Mouse (Mus musculus): ENCODE measurements around the gene Spag7. TPM values are rescaled to one million over a fixed set of nuclear protein-coding genes. Genes with fewer than 3 reads are reported as not detected.

Spag7 gene
- polyA plus RNA-seq, 1 experiment = 32.2 TPM

GRCm38 (mm10) chr11:70655571-70656455, 13.4 kb downstream of the Spag7 start:
- H3K4me1 ChIP-seq (replicated peaks; ENCODE audit: control insufficient read depth, insufficient read depth, low read length) = peaks cover 40% of the 10 kb centered on the region
- TF ChIP-seq CTCF (IDR thresholded peaks at IDR 0.05; ENCODE audit: borderline replicate concordance, control insufficient read depth, extremely low read depth, insufficient read depth, low read length, poor library complexity) = no peak
- TF ChIP-seq POLR2A (IDR thresholded peaks at IDR 0.05; ENCODE audit: control insufficient read depth, extremely low read depth, insufficient read depth, low read length, poor library complexity) = no peak
- H3K36me3 ChIP-seq (ENCODE audit: control insufficient read depth, insufficient read depth, low read length) = peaks cover 23% of the 10 kb centered on the region
- H3K27ac ChIP-seq (ENCODE audit: control insufficient read depth, insufficient read depth, low read length) = peak overlapping the region; percentile 97
- H3K27me3 ChIP-seq (ENCODE audit: control insufficient read depth, insufficient read depth, low read length) = no peaks in the 10 kb centered on the region
- DNase-seq = peak; percentile 66
- WGBS = 5% methylated on average over 60 of the region's 61 CpGs
- H3K4me3 ChIP-seq (ENCODE audit: control insufficient read depth, insufficient read depth, low read length) = peak overlapping the region; percentile 100

DNA sequence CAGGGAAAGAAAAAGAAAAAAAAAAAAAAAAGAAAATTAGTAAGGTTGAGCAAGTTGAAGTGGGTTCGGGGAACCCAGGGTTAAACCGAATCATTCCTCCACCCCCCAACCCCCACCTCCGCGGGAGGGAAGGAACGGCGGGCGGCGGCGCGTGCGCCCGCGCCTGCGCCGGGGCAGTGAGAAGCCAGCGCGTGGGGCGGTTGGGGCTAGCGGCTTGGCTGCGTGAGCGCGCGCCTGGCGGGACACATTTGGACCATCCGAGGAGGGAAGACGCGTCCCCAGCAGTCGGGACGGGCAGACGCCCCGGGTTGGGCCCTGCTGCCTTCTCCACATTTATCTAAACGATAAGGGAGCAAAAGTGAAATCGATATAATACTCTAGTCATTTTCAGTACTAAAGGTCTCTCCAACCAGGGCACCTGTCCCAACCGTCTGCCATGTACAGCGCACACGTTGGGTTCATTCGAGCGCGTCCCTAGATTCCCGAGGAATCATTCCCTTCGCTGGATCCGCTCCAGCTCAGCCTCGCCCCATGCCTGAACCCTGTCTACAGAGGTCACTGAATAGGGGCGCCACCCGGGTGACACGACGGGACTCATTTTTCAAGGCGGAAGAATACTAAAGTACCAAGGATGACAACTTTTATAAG, 14.2 kb downstream of the Spag7 start:
- WGBS = under 1% methylated on average over 48 of the region's 48 CpGs
- peak; percentile 78 for DNase-seq
- Histone ChIP-seq H3K4me3 (ENCODE audit: control insufficient read depth, insufficient read depth, low read length) (peak overlapping the region; percentile 100), H3K4me1 (replicated peaks; ENCODE audit: control insufficient read depth, insufficient read depth, low read length) (peaks cover 46% of the 10 kb centered on the region), H3K36me3 (ENCODE audit: control insufficient read depth, insufficient read depth, low read length) (peaks cover 30% of the 10 kb centered on the region), H3K27me3 (ENCODE audit: control insufficient read depth, insufficient read depth, low read length) (no peaks in the 10 kb centered on the region), H3K27ac (ENCODE audit: control insufficient read depth, insufficient read depth, low read length) (peak overlapping the region; percentile 97)
- peak; percentile 78 for TF ChIP-seq POLR2A (IDR thresholded peaks at IDR 0.05; ENCODE audit: control insufficient read depth, extremely low read depth, insufficient read depth, low read length, poor library complexity)
- no peak for TF ChIP-seq CTCF (IDR thresholded peaks at IDR 0.05; ENCODE audit: borderline replicate concordance, control insufficient read depth, extremely low read depth, insufficient read depth, low read length, poor library complexity)

- Histone ChIP-seq H3K4me3 (ENCODE audit: control insufficient read depth, insufficient read depth, low read length) (peak within 1 kb of the TSS; percentile 100), H3K36me3 (ENCODE audit: control insufficient read depth, insufficient read depth, low read length) (peaks cover 37% of the 10 kb centered on the region), H3K4me1 (replicated peaks; ENCODE audit: control insufficient read depth, insufficient read depth, low read length) (peaks cover 53% of the 10 kb centered on the region), H3K27ac (ENCODE audit: control insufficient read depth, insufficient read depth, low read length) (peak within 1 kb of the TSS; percentile 99), H3K27me3 (ENCODE audit: control insufficient read depth, insufficient read depth, low read length) (no peaks in the 10 kb centered on the region)
- DNase-seq = peak; percentile 79
- TF ChIP-seq CTCF (IDR thresholded peaks at IDR 0.05; ENCODE audit: borderline replicate concordance, control insufficient read depth, extremely low read depth, insufficient read depth, low read length, poor library complexity) (0 out of 2 replicates have a peak, but pooled peaks have one; percentile 19), POLR2A (IDR thresholded peaks at IDR 0.05; ENCODE audit: control insufficient read depth, extremely low read depth, insufficient read depth, low read length, poor library complexity) (peak; percentile 93)
- WGBS = under 1% methylated on average over 61 of the region's 61 CpGs
Observed at GRCm38 (mm10) chr11:70654198-70654922, 14.9 kb downstream of the Spag7 start, which contains the start of gene Pfn1. Gene Pfn1 (minus strand): TSS chr11:70654644.

DNA sequence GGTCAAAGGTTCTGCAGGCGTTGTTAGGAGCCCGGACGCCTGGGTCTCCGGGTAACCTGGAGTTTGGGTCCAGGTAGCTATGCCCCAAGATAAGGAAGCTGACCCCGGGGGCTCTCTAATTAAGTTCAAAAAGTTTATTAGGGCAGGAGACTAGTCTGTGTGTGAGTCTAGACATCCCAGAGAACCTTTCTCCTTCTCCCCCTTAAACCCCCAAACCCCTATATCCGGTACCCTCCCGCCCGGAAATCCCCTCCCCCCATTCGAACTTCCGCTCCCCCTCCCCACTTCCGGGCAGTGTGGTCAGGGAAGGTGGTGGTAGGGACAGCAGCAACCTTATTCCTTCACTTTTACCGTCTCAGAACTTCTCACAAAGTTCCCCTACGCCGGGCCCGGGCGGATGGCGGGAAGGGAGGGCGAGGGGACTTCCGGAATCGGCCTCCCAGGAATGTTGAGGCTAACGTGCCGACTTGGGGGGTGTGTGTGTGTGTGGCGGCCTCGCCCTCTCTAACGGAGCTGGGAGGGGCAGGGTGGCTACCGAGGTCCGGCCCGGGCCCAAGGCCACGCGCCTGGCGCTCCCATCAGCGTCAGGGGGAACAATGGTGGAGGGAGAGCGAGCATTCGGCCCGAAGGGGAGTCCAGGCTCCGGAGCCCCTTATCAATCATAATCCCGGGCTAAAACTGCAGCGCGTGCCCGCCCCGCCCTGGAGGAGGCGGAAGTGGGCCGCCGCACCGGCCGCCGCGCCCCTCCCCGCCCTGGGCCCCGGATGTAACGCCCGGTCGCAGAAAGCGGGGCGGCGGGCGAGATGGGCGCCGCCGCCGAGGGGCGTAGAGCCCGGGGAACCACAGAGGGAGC, 15.6 kb downstream of the Spag7 start:
- DNase-seq = peak; percentile 81
- peak; percentile 29; the same call in 1 of the 2 replicates for TF ChIP-seq CTCF (IDR thresholded peaks at IDR 0.05; ENCODE audit: borderline replicate concordance, control insufficient read depth, extremely low read depth, insufficient read depth, low read length, poor library complexity)
- TF ChIP-seq POLR2A (IDR thresholded peaks at IDR 0.05; ENCODE audit: control insufficient read depth, extremely low read depth, insufficient read depth, low read length, poor library complexity) = no peak
- Histone ChIP-seq H3K27me3 (ENCODE audit: control insufficient read depth, insufficient read depth, low read length) (no peaks in the 10 kb centered on the region), H3K27ac (ENCODE audit: control insufficient read depth, insufficient read depth, low read length) (peak overlapping the region; percentile 99), H3K36me3 (ENCODE audit: control insufficient read depth, insufficient read depth, low read length) (peaks cover 44% of the 10 kb centered on the region), H3K4me1 (replicated peaks; ENCODE audit: control insufficient read depth, insufficient read depth, low read length) (peaks cover 53% of the 10 kb centered on the region), H3K4me3 (ENCODE audit: control insufficient read depth, insufficient read depth, low read length) (peak overlapping the region; percentile 100)
- WGBS = under 1% methylated on average over 63 of the region's 63 CpGs

GRCm38 (mm10) chr11:70652884-70653344, 16.3 kb downstream of the Spag7 start:
- 7% methylated on average over 6 of the region's 6 CpGs for WGBS
- TF ChIP-seq POLR2A (IDR thresholded peaks at IDR 0.05; ENCODE audit: control insufficient read depth, extremely low read depth, insufficient read depth, low read length, poor library complexity) = no peak
- Histone ChIP-seq H3K27ac (ENCODE audit: control insufficient read depth, insufficient read depth, low read length) (peak overlapping the region; percentile 99), H3K36me3 (ENCODE audit: control insufficient read depth, insufficient read depth, low read length) (peaks cover 44% of the 10 kb centered on the region), H3K4me3 (ENCODE audit: control insufficient read depth, insufficient read depth, low read length) (peak overlapping the region; percentile 100), H3K4me1 (replicated peaks; ENCODE audit: control insufficient read depth, insufficient read depth, low read length) (peaks cover 46% of the 10 kb centered on the region), H3K27me3 (ENCODE audit: control insufficient read depth, insufficient read depth, low read length) (no peaks in the 10 kb centered on the region)
- no peak for DNase-seq

All from thymus, adult 2 months (tissue).